Mouse (Mus musculus) liver, embryonic 15.5 days (tissue): ENCODE results near the gene Hist1h1t. TPM values are rescaled to one million over a fixed set of nuclear protein-coding genes. Genes with fewer than 3 reads are reported as not detected.
"Not testable (repeated sequence)": the region's sequence is repeated elsewhere in the genome, so short reads cannot be mapped to it uniquely, and the experiment has no call there.

Experiments
- ATAC-seq: fragments of 200-750 bp; cut with Nextera tagmentation; 2 replicates; pipeline ENCODE4 v1.8.0; 2017; ENCODE audit warnings: moderate number of reproducible peaks, mild to moderate bottlenecking, moderate library complexity; ENCODE audit not compliant: insufficient read depth
- H3K27ac ChIP-seq: fragments of 300-500 bp; sonication (generic); replicated peaks from 2 replicates; pipeline ENCODE4 v1.5.1; 2015; ENCODE audit warnings: mild to moderate bottlenecking, inconsistent platforms
- H3K27me3 ChIP-seq: fragments of 300-500 bp; sonication (generic); 2 replicates; pipeline ENCODE4 v1.6.1; 2015; ENCODE audit warnings: mild to moderate bottlenecking, inconsistent platforms
- H3K36me3 ChIP-seq: fragments of 300-500 bp; sonication (generic); replicated peaks from 2 replicates; pipeline ENCODE4 v1.6.1; 2015; ENCODE audit warnings: moderate library complexity, mild to moderate bottlenecking, inconsistent platforms
- H3K4me1 ChIP-seq: fragments of 300-500 bp; sonication (generic); replicated peaks from 2 replicates; pipeline ENCODE4 v1.6.1; 2015; ENCODE audit warnings: inconsistent platforms
- H3K4me2 ChIP-seq: fragments of 300-500 bp; sonication (generic); 2 replicates; pipeline ENCODE4 v1.6.1; 2015; ENCODE audit warnings: moderate library complexity, mild to moderate bottlenecking, inconsistent platforms
- H3K4me3 ChIP-seq: fragments of 300-500 bp; sonication (generic); replicated peaks from 2 replicates; pipeline ENCODE4 v1.5.1; 2015; ENCODE audit warnings: mild to moderate bottlenecking, inconsistent platforms
- H3K9ac ChIP-seq: fragments of 300-500 bp; sonication (generic); 2 replicates; pipeline ENCODE4 v1.6.1; 2015; ENCODE audit warnings: moderate library complexity, mild to moderate bottlenecking, inconsistent platforms
- H3K9me3 ChIP-seq: fragments of 300-500 bp; sonication (generic); replicated peaks from 2 replicates; pipeline ENCODE4 v1.6.1; 2016; ENCODE audit warnings: inconsistent platforms
- WGBS: fragments of 180-500 bp; shearing (Covaris S2); methylation state at CpG from one replicate; pipeline ENCODE4 v1.1.7; 2015; ENCODE audit warnings: mixed read lengths; ENCODE audit not compliant: insufficient replicate concordance; 5-methylcytosine and 5-hydroxymethylcytosine counted together
- polyA plus RNA-seq: library from polyadenylated mRNA; unstranded; fragments of >200 nt; fragmentation: Nextera tagmentation; extraction: Ambion mirVana; gene quantifications from 2 replicates; pipeline ENCODE4 v1.2.1, GENCODE M21; 2015

Hist1h1t gene
- polyA plus RNA-seq, 1 experiment from 2014 or later = not detected

GRCm38 (mm10) chr13:23717176-23717575 is 21.6 kb downstream of the Hist1h1t start:
- no peaks in the 10 kb centered on the region for H3K36me3 ChIP-seq
- no peaks in the 10 kb centered on the region for H3K9me3 ChIP-seq
- H3K4me3 ChIP-seq = no peak overlapping the region
- H3K27ac ChIP-seq = 0 out of 2 replicates have a peak overlapping the region, but pooled peaks have one; percentile 41
- no peaks in the 10 kb centered on the region; the same call in 1 of the 2 replicates for H3K27me3 ChIP-seq
- WGBS = 47% methylated on average over 11 of the region's 11 CpGs
- peaks cover 4% of the 10 kb centered on the region; the same call in 1 of the 2 replicates for H3K4me1 ChIP-seq
- no peak for ATAC-seq
- no peak overlapping the region for H3K4me2 ChIP-seq
- no peak overlapping the region for H3K9ac ChIP-seq

- H3K4me1 ChIP-seq, H3K4me2 ChIP-seq, ATAC-seq, H3K4me3 ChIP-seq, H3K27me3 ChIP-seq, H3K9ac ChIP-seq, H3K9me3 ChIP-seq, H3K36me3 ChIP-seq: not testable (repeated sequence)
- H3K27ac ChIP-seq = 0 out of 2 replicates have a peak overlapping the region, but pooled peaks have one; percentile 41
- 17% methylated on average over 2 of the region's 2 CpGs for WGBS
These were observed 22.1 kb downstream of the Hist1h1t start for GRCm38 (mm10) chr13:23717593-23718245.

- Histone ChIP-seq H3K4me3 (no peak overlapping the region), H3K27ac (no peak overlapping the region), H3K36me3 (no peaks in the 10 kb centered on the region), H3K27me3 (no peaks in the 10 kb centered on the region), H3K4me2 (no peak overlapping the region), H3K9me3 (no peaks in the 10 kb centered on the region), H3K9ac (no peak overlapping the region; the same call in 1 of the 2 replicates), H3K4me1 (peaks cover 53% of the 10 kb centered on the region)
- 48% methylated on average over 4 of the region's 4 CpGs for WGBS
- no peak for ATAC-seq
These were observed 28.6 kb downstream of the Hist1h1t start for GRCm38 (mm10) chr13:23724239-23724638.

DNA sequence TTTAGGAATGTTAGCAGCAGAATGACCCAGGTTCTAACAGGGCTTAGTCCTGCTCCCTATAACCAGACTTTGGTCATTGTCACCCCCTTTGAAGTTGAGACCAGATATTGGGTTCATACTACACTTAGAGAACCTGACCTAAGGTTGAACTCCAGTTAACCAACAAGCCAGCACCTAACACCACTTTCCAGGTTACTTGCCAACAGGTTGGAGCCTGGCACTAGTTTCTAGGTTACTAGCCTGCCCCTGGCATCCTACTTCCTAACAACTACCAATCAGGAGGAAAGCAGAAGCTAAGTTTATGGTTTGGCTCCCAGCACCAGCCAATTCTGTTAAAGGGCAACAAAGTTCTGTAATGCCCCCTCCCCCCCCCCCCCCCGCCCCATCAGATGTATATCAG is 29.6 kb downstream of the Hist1h1t start:
- no peak overlapping the region for H3K4me3 ChIP-seq
- H3K27me3 ChIP-seq = no peaks in the 10 kb centered on the region
- no peak overlapping the region for H3K4me2 ChIP-seq
- H3K27ac ChIP-seq = no peak overlapping the region
- no peak for ATAC-seq
- 33% methylated on average over 1 of the region's 1 CpGs for WGBS
- H3K36me3 ChIP-seq = no peaks in the 10 kb centered on the region
- no peak overlapping the region for H3K9ac ChIP-seq
- H3K4me1 ChIP-seq = peaks cover 60% of the 10 kb centered on the region
- H3K9me3 ChIP-seq = no peaks in the 10 kb centered on the region

DNA sequence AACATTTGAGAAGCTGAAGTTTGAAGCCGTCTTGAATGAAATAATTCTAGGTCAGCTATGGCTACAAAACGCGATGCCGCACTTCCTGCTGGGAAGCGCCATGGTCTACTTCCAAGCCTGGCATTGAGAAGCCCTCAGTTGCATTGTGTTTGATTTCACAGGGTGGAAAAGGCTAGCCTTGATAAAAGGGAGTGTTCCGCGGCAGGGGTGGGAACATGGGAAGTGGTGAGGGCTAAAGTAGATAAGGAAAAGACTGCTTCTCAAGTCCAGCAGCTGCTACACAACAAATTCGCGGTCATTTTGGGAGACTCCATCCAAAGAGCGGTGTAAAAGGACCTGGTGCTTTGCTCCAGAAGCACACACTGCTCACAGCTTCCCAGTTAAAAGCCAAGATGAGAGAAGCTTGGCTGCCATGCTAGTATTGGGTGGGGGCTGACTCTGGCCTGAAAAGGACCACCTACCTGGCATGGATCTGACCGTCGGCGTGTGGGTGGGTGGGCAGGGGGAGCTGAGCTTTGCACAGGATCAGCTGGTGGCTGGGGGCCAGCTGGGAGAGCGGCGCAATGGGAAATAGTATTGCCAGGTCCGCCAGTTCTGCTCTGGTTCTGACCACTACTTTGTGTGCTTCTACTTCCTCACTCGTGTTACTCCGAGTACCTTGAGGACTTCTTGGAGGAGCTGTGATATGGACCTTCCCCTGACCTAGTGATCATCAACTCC is 33.0 kb downstream of the Hist1h1t start:
- Histone ChIP-seq H3K4me3 (no peak overlapping the region), H3K9ac (no peak overlapping the region), H3K27ac (peak overlapping the region; percentile 53), H3K4me1 (peaks cover 58% of the 10 kb centered on the region), H3K4me2 (peak overlapping the region; percentile 32), H3K9me3 (no peaks in the 10 kb centered on the region), H3K36me3 (no peaks in the 10 kb centered on the region), H3K27me3 (no peaks in the 10 kb centered on the region)
- ATAC-seq = no peak
- WGBS = 48% methylated on average over 18 of the region's 18 CpGs

DNA sequence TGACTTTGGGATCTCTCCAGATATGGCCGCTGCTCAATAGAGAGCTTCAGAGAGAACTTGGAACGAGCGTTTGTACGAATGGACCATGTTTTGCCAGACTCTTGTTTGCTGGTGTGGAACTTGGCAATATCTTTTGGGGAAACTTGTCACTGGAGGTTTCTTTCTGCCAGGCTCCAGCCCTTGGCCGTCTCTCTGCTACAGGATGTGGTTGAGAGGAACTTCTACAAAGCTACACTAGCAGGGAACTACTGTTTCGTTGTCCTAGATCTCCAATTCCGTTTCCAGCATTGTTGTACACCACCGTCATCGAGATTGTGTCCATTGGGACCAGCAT is 33.5 kb downstream of the Hist1h1t start:
- Histone ChIP-seq H3K27ac (peak overlapping the region; percentile 53), H3K9ac (no peak overlapping the region), H3K4me1 (peaks cover 53% of the 10 kb centered on the region), H3K9me3 (no peaks in the 10 kb centered on the region), H3K27me3 (no peaks in the 10 kb centered on the region), H3K36me3 (no peaks in the 10 kb centered on the region), H3K4me3 (no peak overlapping the region), H3K4me2 (no peak overlapping the region)
- no peak for ATAC-seq
- WGBS = 44% methylated on average over 9 of the region's 9 CpGs

- Histone ChIP-seq H3K27me3 (no peaks in the 10 kb centered on the region), H3K36me3 (no peaks in the 10 kb centered on the region), H3K4me1 (peaks cover 47% of the 10 kb centered on the region), H3K9ac (no peak overlapping the region), H3K27ac (peak overlapping the region; percentile 53; the same call in 1 of the 2 replicates), H3K4me2 (no peak overlapping the region), H3K9me3 (no peaks in the 10 kb centered on the region), H3K4me3 (no peak overlapping the region)
- no peak for ATAC-seq
- 77% methylated on average over 5 of the region's 5 CpGs for WGBS
These were observed 34.1 kb downstream of the Hist1h1t start for GRCm38 (mm10) chr13:23729706-23730105.

DNA sequence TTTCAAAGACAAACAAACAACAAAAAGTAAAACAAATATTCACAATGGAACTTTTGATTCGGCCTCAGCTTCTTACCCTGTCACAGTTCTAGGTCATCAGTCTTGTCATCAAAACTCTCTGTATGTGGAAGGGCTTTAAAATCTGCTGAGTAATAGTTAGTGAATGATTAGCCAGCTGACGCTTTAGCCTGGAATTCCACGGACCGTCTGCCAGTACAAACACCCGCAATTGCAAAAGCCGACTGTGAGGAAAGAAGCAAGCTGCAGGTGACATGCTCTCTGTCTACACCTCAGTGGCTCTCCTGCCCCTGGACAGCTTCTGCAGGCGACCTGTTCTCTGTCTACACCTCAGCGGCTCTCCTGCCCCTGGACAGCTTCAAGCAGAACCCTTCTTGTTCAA is 34.9 kb downstream of the Hist1h1t start:
- no peaks in the 10 kb centered on the region for H3K36me3 ChIP-seq
- peak overlapping the region; percentile 29 for H3K4me2 ChIP-seq
- peaks cover 41% of the 10 kb centered on the region for H3K4me1 ChIP-seq
- ATAC-seq = peak; percentile 66
- WGBS = 46% methylated on average over 8 of the region's 8 CpGs
- no peak overlapping the region for H3K4me3 ChIP-seq
- peak overlapping the region; percentile 18; the same call in 1 of the 2 replicates for H3K9ac ChIP-seq
- no peaks in the 10 kb centered on the region for H3K9me3 ChIP-seq
- H3K27me3 ChIP-seq = no peaks in the 10 kb centered on the region
- H3K27ac ChIP-seq = 0 out of 2 replicates have a peak overlapping the region, but pooled peaks have one; percentile 51

DNA sequence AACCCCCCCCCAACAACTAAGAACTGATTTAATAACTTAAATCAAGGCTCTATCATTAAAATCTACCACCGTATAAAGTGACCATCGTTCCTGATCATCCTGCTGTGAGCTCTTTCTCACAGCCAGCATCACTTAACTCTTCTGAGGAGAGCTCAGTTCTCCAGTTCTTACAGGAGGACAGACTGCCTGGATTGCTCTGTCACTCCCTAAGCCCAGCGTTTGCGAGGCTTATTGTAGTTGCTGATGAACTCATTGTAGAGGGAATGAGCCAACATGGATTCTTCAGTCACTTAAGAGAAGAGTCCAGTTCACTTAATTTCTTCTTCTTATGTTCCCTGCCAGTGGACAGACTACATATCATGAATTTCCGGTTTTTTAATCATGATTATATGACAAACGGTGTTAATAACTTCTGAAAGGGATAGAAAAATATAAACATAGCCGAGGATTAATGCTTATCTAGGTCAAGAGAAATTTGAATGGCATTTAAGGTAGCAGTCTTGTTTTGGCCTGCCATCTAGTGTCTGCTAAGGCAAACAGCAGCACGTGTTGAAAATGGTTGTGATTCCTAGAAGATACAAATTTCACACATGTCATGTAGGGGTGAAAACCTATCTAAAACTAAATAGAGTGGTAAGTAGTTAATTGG is 36.7 kb downstream of the Hist1h1t start:
- no peak overlapping the region for H3K4me2 ChIP-seq
- no peak overlapping the region for H3K9ac ChIP-seq
- no peaks in the 10 kb centered on the region for H3K36me3 ChIP-seq
- H3K9me3 ChIP-seq = no peaks in the 10 kb centered on the region
- H3K27ac ChIP-seq = no peak overlapping the region
- H3K27me3 ChIP-seq = no peaks in the 10 kb centered on the region
- 22% methylated on average over 8 of the region's 8 CpGs for WGBS
- peaks cover 30% of the 10 kb centered on the region for H3K4me1 ChIP-seq
- no peak for ATAC-seq
- no peak overlapping the region for H3K4me3 ChIP-seq

DNA sequence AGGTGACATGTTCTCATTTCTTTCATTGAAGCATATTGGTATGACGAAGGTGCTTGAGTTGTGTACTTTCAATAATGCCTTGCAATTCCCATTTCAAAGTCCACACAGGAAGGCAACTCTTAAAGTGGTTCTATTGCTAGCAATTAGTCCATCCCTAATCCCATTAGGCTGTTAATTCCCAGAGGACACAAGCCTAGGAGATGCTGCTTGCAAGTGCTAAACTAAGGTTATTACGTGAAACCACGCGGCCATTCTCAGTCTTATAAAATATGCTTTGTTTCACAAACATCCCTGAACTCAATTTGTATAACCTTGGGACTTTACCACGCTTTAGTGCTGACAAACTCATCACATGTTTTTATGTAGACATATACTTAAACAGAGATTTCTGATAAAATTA is 41.5 kb downstream of the Hist1h1t start:
- Histone ChIP-seq H3K27me3 (no peaks in the 10 kb centered on the region), H3K9me3 (no peaks in the 10 kb centered on the region), H3K36me3 (no peaks in the 10 kb centered on the region), H3K27ac (peak overlapping the region; percentile 48; the same call in 1 of the 2 replicates), H3K4me3 (no peak overlapping the region), H3K4me1 (peaks cover 23% of the 10 kb centered on the region), H3K4me2 (no peak overlapping the region), H3K9ac (no peak overlapping the region)
- ATAC-seq = no peak
- WGBS = 84% methylated on average over 5 of the region's 5 CpGs

GRCm38 (mm10) chr13:23738041-23738440 is 42.4 kb downstream of the Hist1h1t start:
- Histone ChIP-seq H3K4me1 (peaks cover 30% of the 10 kb centered on the region), H3K36me3 (no peaks in the 10 kb centered on the region), H3K9me3 (no peaks in the 10 kb centered on the region), H3K27ac (peak overlapping the region; percentile 100), H3K27me3 (no peaks in the 10 kb centered on the region), H3K4me2 (peak overlapping the region; percentile 81), H3K4me3 (peak overlapping the region; percentile 60), H3K9ac (peak overlapping the region; percentile 87; the same call in 1 of the 2 replicates)
- no peak for ATAC-seq
- WGBS = 19% methylated on average over 4 of the region's 4 CpGs
